Mouse (Mus musculus): Measurements from ENCODE around the gene Hormad1. TPM values are rescaled to one million over a fixed set of nuclear protein-coding genes. Genes with fewer than 3 reads are reported as not detected.
A peak's percentile ranks its signal among the peaks of the same experiment; 100 is the strongest.

Hormad1 gene
- polyA plus RNA-seq, 1 experiment from 2014 or later: 0.12 TPM

GRCm38 (mm10) chr3:95635636-95636035 is 76.2 kb downstream of the Hormad1 start:
- Histone ChIP-seq H3K4me1 (replicated peaks; ENCODE audit: control insufficient read depth, insufficient read depth, low read length) (no peaks in the 10 kb centered on the region), H3K27me3 (replicated peaks; ENCODE audit: control insufficient read depth, insufficient read depth, low read length) (no peaks in the 10 kb centered on the region), H3K4me3 (ENCODE audit: low read depth, low read length) (no peak overlapping the region), H3K27ac (ENCODE audit: low read depth) (peak overlapping the region; percentile 38; the same call in 1 of the 2 replicates), H3K36me3 (ENCODE audit: control insufficient read depth, insufficient read depth, low read length) (peaks cover 68% of the 10 kb centered on the region), H3K4me2 (ENCODE audit: low read length) (no peak overlapping the region), H3K9me3 (ENCODE audit: control insufficient read depth, low read length) (no peaks in the 10 kb centered on the region), H3K9ac (ENCODE audit: low read length) (no peak overlapping the region)
- no peak for DNase-seq (ENCODE audit: low spot score)
- whole genome bisulfite sequencing: 49% methylated on average over 4 of the region's 4 CpGs
- ATAC-seq (replicated peaks; ENCODE audit: low FRiP score, low TSS enrichment, low read depth): no peak

- no peak overlapping the region for H3K4me2 ChIP-seq (ENCODE audit: low read length)
- ATAC-seq (replicated peaks; ENCODE audit: low FRiP score, low TSS enrichment, low read depth) (no peak), DNase-seq (ENCODE audit: low spot score) (no peak)
- H3K4me3 ChIP-seq (ENCODE audit: low read depth, low read length): no peak overlapping the region
- H3K36me3 ChIP-seq (ENCODE audit: control insufficient read depth, insufficient read depth, low read length): peaks cover 64% of the 10 kb centered on the region
- no peak overlapping the region for H3K27ac ChIP-seq (ENCODE audit: low read depth)
- WGBS: 45% methylated on average over 4 of the region's 4 CpGs
- H3K27me3 ChIP-seq (replicated peaks; ENCODE audit: control insufficient read depth, insufficient read depth, low read length): no peaks in the 10 kb centered on the region
- no peaks in the 10 kb centered on the region for H3K4me1 ChIP-seq (replicated peaks; ENCODE audit: control insufficient read depth, insufficient read depth, low read length)
- H3K9me3 ChIP-seq (ENCODE audit: control insufficient read depth, low read length): no peaks in the 10 kb centered on the region
- no peak overlapping the region for H3K9ac ChIP-seq (ENCODE audit: low read length)
Observed at GRCm38 (mm10) chr3:95636072-95636471, 76.6 kb downstream of the Hormad1 start.

Other genes starting within 250 kb of the Hormad1 start
- gene Cers2, start 244.9 kb upstream of the Hormad1 start, polyA plus RNA-seq (2014; fragmentation: Nextera tagmentation; extraction: Ambion mirVana): 130 and 143 TPM in 2 replicates
- gene Setdb1, start 202.5 kb upstream of the Hormad1 start, polyA plus RNA-seq (2014; fragmentation: Nextera tagmentation; extraction: Ambion mirVana): 45.2 and 51.3 TPM in 2 replicates
- not detected in 2 replicates for gene 4930558C23Rik, start 156.8 kb upstream of the Hormad1 start, polyA plus RNA-seq (2014; fragmentation: Nextera tagmentation; extraction: Ambion mirVana)
- gene Arnt, start 125.3 kb upstream of the Hormad1 start, polyA plus RNA-seq (2014; fragmentation: Nextera tagmentation; extraction: Ambion mirVana): 31.0 and 37.1 TPM in 2 replicates
- gene Ctsk, start 60.4 kb upstream of the Hormad1 start, polyA plus RNA-seq (2014; fragmentation: Nextera tagmentation; extraction: Ambion mirVana): 8.1 and 9.3 TPM in 2 replicates
- gene Ctss, start 32.9 kb upstream of the Hormad1 start, polyA plus RNA-seq (2014; fragmentation: Nextera tagmentation; extraction: Ambion mirVana): 22.4 and 26.6 TPM in 2 replicates
- gene Golph3l, start 29.3 kb downstream of the Hormad1 start, polyA plus RNA-seq (2014; fragmentation: Nextera tagmentation; extraction: Ambion mirVana): 38.5 and 38.7 TPM in 2 replicates
- gene Ensa, start 65.3 kb downstream of the Hormad1 start, polyA plus RNA-seq (2014; fragmentation: Nextera tagmentation; extraction: Ambion mirVana): 71.8 and 75.6 TPM in 2 replicates
- gene Mcl1, start 99.1 kb downstream of the Hormad1 start, polyA plus RNA-seq (2014; fragmentation: Nextera tagmentation; extraction: Ambion mirVana): 49.8 and 57.5 TPM in 2 replicates
- 1.2 and 2.6 TPM in 2 replicates for gene Adamtsl4, start 128.2 kb downstream of the Hormad1 start, polyA plus RNA-seq (2014; fragmentation: Nextera tagmentation; extraction: Ambion mirVana)
- gene Ecm1, start 179.9 kb downstream of the Hormad1 start, polyA plus RNA-seq (2014; fragmentation: Nextera tagmentation; extraction: Ambion mirVana): 23.2 and 26.3 TPM in 2 replicates
- gene Tars2, start 200.5 kb downstream of the Hormad1 start, polyA plus RNA-seq (2014; fragmentation: Nextera tagmentation; extraction: Ambion mirVana): 55.4 and 55.8 TPM in 2 replicates

All from intestine, embryonic 14.5 days (tissue).